Mouse (Mus musculus) liver, embryonic 14.5 days (tissue): ENCODE results near the gene Tmem117.

Experiments used
- CTCF ChIP-seq: IDR thresholded peaks from 2 replicates; pipeline ENCODE4 v1.5.1; 2016; ENCODE audit warnings: antibody characterized with exemption, low read depth, control low read depth
- EP300 ChIP-seq: IDR thresholded peaks from 2 replicates; pipeline ENCODE4 v1.6.1; 2016; ENCODE audit warnings: antibody characterized with exemption, low read depth

DNA sequence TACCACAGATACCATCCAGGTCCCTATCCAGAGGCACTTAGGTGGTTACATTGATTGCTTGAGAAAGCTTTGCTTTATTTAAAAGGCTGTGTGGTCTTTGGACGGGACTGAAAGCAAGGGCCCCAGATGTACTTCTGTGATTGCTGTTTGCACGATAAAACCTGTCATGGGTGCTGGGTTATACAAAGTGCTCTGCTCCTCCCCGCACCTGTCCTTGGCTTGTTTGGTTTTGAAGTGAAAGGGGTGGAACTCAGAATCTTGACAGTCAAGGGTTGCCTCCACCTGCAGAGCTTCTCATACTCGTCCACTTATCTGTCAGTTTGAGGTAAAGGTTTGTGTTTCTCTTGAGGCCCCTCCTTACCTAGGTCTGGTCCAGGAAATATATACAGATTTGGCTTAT, 1.5 kb downstream of the Tmem117 start:
- TF ChIP-seq CTCF (no peak), EP300 (no peak)
